Mouse (Mus musculus) thymus, adult 18-20 months (tissue): ENCODE results near the gene Klhl42.
A peak's percentile ranks its signal among the peaks of the same experiment; 100 is the strongest.

Source experiments
- DNase-seq, 2 experiments: peaks; one replicate each; pipeline ENCODE4 v3.0.0; 2022; ENCODE audit warnings: mixed read lengths in 2 of 2

Klhl42 gene

GRCm38 (mm10) chr6:147088517-147088916, 2.7 kb upstream of the Klhl42 start:
- no peak for DNase-seq

GRCm38 (mm10) chr6:147090191-147090590, 988 bp upstream of the Klhl42 start:
- DNase-seq, result no peak

- DNase-seq, result no peak
Measured at GRCm38 (mm10) chr6:147092136-147092535, 957 bp downstream of the Klhl42 start.

DNA sequence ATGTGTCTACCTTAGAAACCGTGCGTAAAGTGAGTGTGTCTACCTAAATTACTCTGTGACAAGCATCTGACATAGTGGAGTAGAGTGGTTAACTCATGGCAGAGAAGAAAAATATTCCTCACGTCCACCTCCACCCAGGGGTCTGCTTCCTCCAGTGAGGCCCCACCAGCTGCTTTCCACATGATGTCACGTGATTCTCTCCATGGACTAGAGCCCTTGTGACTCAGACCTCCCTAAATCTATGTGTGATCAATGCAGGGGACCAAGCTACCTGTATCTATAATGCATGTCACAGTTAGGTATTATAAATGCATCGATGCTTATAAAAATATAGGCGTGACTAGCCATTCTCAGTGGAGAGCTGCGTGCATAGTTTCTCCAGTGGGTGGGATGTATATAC, 3.6 kb downstream of the Klhl42 start:
- no peak for DNase-seq

GRCm38 (mm10) chr6:147096109-147096508, 4.9 kb downstream of the Klhl42 start:
- no peak for DNase-seq

- no peak for DNase-seq
Measured at GRCm38 (mm10) chr6:147096934-147097333, 5.8 kb downstream of the Klhl42 start.

DNA sequence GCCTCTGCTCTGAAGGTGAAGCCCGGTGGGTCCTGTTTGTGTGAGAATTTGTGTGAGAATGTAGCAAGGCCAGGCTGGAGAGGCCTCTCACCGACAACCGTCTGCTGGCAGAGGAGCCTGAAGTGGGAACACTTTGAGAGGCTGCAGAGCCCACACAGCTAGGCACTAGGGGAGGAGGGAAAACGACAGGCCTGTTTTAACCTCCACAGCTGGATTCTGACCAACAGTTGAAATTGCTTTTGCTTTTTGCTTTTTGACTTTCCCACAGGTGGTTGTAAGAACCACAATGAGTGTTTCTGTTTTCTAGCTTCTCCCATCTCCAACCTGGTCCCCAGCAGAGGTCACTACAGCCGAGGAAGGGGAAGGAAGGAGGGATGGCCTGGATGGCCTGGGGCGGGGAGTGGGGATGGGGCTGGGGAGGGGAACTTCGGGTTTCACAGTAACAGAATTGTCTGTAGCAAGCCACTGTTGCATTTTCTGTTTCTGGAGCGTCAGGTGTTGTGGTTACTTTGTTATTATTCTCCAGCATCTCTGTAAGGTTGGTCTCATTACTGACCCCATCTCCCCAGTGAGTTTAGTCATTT, 6.3 kb downstream of the Klhl42 start:
- DNase-seq, result no peak

- DNase-seq, result peak; percentile 26 to 59
Measured at GRCm38 (mm10) chr6:147099458-147100277, 8.5 kb downstream of the Klhl42 start.

DNA sequence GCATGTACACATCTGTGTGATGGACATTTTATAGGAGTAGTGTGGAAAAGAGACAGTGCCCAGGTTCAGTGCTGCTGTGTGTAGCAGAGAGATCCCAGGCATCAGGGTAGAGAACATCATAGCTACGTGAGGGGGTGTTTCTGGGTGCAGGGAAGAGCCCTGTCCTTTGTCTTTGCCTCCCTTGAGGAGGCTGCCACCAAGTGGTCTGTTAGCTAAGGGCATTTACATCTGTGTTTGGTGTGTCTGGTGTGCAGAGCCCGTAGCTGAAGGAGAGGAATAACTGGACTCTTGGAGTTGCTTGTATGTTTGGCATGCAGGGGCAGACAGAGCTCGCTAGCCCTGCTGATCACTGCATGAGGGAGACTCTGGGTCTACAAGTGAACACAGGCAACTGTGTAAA, 11.1 kb downstream of the Klhl42 start:
- no peak for DNase-seq

- no peak for DNase-seq
Measured at GRCm38 (mm10) chr6:147105529-147105928, 14.3 kb downstream of the Klhl42 start.

- DNase-seq, result no peak
Measured at GRCm38 (mm10) chr6:147106716-147107115, 15.5 kb downstream of the Klhl42 start.

DNA sequence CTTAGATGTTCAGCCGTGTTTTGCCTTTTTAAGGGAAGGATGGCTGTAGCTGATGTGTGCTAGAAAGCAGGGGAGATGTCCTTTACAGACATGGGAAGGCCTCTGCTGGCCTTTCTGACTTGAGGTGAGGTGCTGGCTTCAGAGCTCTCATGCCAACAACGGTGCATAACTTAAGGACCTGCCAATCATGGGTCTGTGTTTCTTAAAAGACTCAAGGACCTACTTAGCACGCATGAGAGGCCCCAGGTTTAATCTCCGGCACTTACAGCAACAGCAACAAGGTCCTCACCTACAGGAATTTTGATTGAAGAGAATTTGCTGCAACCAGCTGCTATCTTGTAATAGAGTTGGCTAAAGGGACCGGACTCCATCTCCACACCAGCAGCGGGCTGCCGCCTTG, 18.1 kb downstream of the Klhl42 start:
- no peak for DNase-seq

- peak in 1 of 2 experiments; percentile 38 for DNase-seq
Measured at GRCm38 (mm10) chr6:147116579-147116978, 25.4 kb downstream of the Klhl42 start.

- DNase-seq, result no peak
Measured at GRCm38 (mm10) chr6:147117764-147118163, 26.6 kb downstream of the Klhl42 start.

GRCm38 (mm10) chr6:147118190-147118589, 27.0 kb downstream of the Klhl42 start:
- DNase-seq, result no peak

DNA sequence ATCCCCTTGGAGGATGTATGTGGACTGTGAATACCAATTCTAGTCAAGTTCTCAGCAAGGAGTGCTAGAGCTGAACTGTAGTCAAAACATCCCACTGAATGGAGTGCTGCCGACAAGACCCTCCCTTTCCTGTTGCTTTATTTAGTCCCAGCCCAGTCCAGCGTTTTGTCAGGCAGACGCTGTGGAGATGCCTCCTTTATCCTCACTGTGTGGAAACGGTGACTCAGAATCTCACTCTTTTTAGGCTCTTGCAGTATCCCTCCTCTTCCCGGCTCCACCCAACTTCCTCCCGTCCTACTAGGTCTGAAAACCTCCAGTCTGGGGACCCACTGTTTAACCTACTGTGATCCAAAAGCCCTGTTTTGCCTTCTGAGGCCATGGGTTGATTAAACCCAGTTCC, 30.1 kb downstream of the Klhl42 start:
- no peak for DNase-seq

DNA sequence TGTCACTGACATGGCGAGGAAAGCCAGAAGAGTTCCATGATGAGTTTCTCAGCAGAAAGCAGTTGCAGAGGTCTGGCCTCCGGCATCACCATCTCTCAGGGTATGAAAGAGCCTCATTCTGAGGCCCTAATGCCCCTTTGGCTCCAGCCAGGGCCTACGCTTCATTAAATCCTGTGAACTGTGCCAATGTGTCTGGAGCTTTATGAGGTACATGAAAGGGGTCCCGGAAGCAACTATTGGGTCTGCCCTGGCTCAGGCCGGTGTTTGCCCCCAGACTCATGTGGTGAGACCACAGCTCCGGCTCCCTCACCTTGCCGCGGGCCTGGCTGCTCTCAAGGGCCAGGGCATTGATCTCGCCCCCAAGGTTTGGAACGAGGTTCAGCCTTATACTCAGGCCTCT, 36.1 kb downstream of the Klhl42 start:
- no peak for DNase-seq

- DNase-seq, result no peak
Measured at GRCm38 (mm10) chr6:147138260-147138659, 47.1 kb downstream of the Klhl42 start.

DNA sequence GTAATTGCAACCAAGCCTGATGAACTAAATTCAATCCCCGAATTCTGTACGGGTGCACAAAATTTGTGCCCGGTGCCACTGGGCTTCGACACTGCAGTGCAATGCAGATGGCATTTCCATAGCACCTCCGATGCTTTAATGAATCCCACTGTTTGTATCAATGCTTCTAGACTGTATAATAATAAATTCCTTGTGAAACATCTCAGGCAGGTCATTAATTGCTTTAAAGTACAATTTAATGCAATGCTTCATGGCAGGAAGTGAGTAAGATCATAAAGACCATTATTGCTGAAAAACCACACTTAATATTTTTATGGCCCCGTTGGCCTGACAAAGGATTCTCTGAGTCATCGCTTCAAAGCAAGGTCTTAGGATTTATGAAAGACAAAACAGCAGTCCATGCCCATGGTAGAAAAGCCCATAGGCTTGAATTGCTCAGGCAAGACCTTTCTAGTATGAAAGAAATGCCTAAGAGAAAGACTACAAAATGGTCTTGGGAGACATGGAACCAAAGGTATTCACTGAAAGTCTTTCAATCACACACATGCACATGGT, 49.5 kb downstream of the Klhl42 start:
- no peak for DNase-seq

GRCm38 (mm10) chr6:147144664-147145063, 53.5 kb downstream of the Klhl42 start:
- no peak for DNase-seq

DNA sequence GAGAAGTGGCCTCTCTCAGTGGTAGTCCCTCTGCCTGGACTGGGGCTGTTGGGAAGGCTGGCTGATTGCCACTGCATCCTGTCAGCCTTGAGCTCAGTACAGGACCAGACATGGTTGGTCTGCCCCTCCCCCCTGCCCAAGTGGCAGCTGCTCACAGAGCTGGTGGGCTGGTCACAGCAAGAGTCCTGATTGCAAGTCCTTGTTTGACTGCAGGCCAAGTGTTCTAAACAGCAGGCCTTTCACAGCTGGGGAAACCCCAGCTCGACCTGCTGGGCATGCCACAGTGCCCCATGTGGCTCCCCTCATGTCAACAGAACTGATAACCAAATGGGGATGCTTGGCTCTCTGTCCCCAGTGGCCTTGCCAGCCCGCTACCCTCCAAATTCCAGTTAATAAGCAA, 54.1 kb downstream of the Klhl42 start:
- DNase-seq, result no peak

DNA sequence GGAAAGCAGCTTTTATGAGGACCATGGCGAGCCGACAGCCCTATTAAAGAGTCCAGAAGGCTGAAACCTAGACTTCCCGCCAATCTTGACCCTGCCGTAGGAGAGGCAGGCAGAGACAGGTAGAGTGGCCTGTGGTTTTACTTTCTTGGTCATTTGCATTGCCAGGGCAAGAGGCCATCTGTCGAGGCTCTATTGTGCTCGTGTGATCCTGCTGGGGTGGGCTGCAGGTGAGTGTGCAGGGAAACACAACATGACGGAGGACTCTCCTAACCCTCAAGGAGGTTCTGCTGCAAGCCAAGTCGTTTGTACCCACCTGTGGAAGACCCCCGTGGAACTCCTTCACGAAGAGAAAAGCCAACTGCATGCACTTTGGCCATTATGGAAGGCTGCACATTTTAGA, 54.6 kb downstream of the Klhl42 start:
- DNase-seq, result no peak

DNA sequence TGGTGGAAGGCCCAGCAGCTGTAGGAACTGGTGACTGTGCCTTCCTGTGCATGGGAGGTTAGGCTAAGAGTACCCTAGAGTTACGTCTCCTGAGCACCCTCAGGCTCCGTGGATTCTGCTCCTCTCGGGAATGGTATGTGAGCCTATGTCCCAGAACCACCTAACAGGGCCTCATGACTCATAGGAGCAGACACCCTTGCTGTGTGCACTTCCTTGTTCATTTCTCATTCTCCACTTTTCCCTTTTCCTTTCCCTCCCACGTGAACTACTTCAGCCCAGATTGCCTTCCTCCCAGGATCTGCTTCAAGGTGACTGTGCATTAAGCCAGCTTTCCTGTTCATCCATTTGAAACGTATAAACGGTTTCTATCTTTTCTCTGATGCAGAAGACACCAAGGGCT, 59.9 kb downstream of the Klhl42 start:
- DNase-seq, result no peak

- no peak for DNase-seq
Measured at GRCm38 (mm10) chr6:147151839-147152238, 60.7 kb downstream of the Klhl42 start.
